Mouse (Mus musculus): ENCODE data around the gene Mmd. TPM values are rescaled to one million over a fixed set of nuclear protein-coding genes. Genes with fewer than 3 reads are reported as not detected.

Gene Mmd
- 13.5 to 15.4 TPM (median 14.4 TPM) in 4 replicates for total RNA-seq (2023)

DNA sequence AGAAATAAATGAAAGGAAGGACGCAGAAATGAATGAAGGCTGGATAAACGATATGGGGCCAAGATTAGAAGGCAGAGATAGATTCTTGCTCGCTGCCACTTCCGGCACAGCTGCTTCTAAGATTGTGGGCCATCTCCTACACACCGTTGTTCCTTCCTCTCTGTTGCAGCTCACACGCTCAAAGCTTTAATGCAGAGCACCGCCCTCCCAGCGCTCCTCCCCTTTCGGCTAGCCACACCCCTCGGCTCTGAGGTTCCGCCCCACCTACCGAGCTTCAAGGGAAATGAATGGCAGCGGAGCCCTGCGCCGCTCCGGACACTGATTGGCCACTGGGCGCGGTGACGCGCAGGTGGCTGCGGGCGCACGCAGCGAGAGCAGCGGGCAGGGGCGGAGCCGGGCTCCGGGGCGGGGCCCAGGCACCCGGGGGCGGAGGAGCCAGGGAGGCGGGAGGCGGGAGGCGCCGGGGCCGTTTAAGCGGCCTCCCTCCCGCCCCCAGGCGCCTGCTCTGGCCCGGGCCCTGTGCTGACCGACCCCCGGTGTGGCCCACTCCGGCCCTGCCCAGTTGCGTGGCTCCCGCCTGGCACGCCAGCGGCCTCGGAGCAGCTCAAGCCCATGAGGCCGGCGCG, at the start of gene Mmd:
Mmd (plus strand) TSS at position 432 of the 626 bp plus-strand sequence.

Other genes with a start within 250 kb of the Mmd start
- gene Pctp, start 246.6 kb upstream of the Mmd start, total RNA-seq (2023): 4.6 to 9.0 TPM (median 7.5 TPM) in 4 replicates
- 0.31 to 0.86 TPM (median 0.54 TPM) in 4 replicates for gene Tmem100, start 219.1 kb upstream of the Mmd start, total RNA-seq (2023)
- 0.39 to 3.8 TPM (median 2.6 TPM) in 4 replicates for gene Gm45716, start 61.8 kb upstream of the Mmd start, total RNA-seq (2023)
- not detected in 4 replicates for gene Hlf, start 141.4 kb downstream of the Mmd start, total RNA-seq (2023)